In the genomic region with DNA sequence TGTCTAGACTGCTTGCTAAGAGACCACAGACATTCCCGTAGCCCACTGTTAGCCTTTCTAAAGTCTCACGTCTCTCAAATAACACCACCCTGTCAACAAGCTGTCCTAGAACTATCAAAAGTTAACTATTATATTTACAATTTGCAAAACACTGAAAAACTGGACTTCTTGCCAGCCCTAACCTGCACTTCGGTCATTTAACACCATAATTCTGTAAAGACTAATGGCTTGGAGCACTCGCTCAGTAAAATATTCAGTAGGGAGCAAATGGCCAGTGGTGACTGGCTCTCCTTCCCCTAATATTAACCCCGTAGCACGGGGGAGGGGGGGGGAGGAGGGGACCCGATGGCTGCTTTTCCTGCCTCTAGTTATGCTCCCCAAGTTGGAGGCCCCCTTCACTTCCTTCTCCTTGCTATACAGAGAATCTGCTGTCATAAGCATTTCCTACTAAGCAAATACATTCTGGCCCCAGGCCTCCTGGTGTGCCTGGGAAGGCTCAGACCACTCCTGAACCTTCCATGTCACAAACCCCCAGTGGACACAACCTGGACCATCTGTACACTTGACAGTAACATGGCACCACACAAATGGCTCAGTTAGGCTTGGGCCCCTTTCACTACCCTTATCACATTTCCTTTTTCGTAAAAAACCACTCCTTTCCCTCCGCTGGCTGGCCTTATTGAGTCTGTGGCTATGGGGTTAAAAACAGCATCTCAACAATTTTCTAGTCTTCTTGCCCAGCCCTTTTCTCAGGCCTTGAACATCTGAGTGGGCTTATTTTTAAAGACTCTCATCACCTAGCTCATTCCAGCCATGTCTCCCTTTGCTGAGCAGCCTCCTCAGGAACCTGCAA, we compare ENCODE assay signal across 8 mouse cellular contexts. TPM values are rescaled to one million over a fixed set of nuclear protein-coding genes. Genes with fewer than 3 reads are reported as not detected.
A peak's percentile ranks its signal among the peaks of the same experiment; 100 is the strongest.
DNase-seq lines count a peak whose midpoint lies in the region; ATAC-seq and TF ChIP-seq lines count a peak whose summit lies in the region.

No protein-coding gene starts in this region.

- H3K9me3 ChIP-seq in heart, embryonic 10.5 days: no peaks in the 10 kb centered on the region
- H3K9me3 ChIP-seq in midbrain, embryonic 10.5 days (replicated peaks): no peaks in the 10 kb centered on the region
- no peaks in the 10 kb centered on the region for H3K9me3 ChIP-seq in midbrain, postnatal 0 days (ENCODE audit: low read length)
- H3K9me3 ChIP-seq in liver, embryonic 11.5 days (ENCODE audit: control insufficient read depth, low read length): no peaks in the 10 kb centered on the region
- H3K9me3 ChIP-seq in stomach, embryonic 15.5 days: no peaks in the 10 kb centered on the region

- peaks cover 33% of the 10 kb centered on the region; the same call in 1 of the 2 replicates for H3K36me3 ChIP-seq in heart, embryonic 10.5 days
- peaks cover 91% of the 10 kb centered on the region for H3K36me3 ChIP-seq in midbrain, embryonic 10.5 days
- H3K36me3 ChIP-seq in midbrain, postnatal 0 days (ENCODE audit: insufficient read depth, low read length): no peaks in the 10 kb centered on the region
- H3K36me3 ChIP-seq in liver, embryonic 11.5 days (ENCODE audit: control insufficient read depth, insufficient read depth, low read length): peaks cover 3% of the 10 kb centered on the region
- H3K36me3 ChIP-seq in stomach, embryonic 15.5 days: no peaks in the 10 kb centered on the region; the same call in 1 of the 2 replicates

- H3K4me1 ChIP-seq in heart, embryonic 10.5 days: peaks cover 95% of the 10 kb centered on the region
- H3K4me1 ChIP-seq in midbrain, embryonic 10.5 days: peaks cover 87% of the 10 kb centered on the region
- peaks cover 36% of the 10 kb centered on the region for H3K4me1 ChIP-seq in midbrain, postnatal 0 days (ENCODE audit: insufficient read depth, low read length)
- H3K4me1 ChIP-seq in liver, embryonic 11.5 days (replicated peaks; ENCODE audit: control insufficient read depth, insufficient read depth, low read length): peaks cover 89% of the 10 kb centered on the region
- H3K4me1 ChIP-seq in stomach, embryonic 15.5 days: peaks cover 64% of the 10 kb centered on the region

- H3K4me3 ChIP-seq in heart, embryonic 10.5 days: peak overlapping the region; percentile 31; the same call in 1 of the 2 replicates
- H3K4me3 ChIP-seq in midbrain, embryonic 10.5 days: 0 out of 2 replicates have a peak overlapping the region, but pooled peaks have one; percentile 11
- H3K4me3 ChIP-seq in midbrain, postnatal 0 days (ENCODE audit: low read depth, low read length): no peak overlapping the region
- H3K4me3 ChIP-seq in liver, embryonic 11.5 days (ENCODE audit: low read depth, low read length): peak overlapping the region; percentile 16
- H3K4me3 ChIP-seq in stomach, embryonic 15.5 days (replicated peaks): no peak overlapping the region

- peak overlapping the region; percentile 74 for H3K27ac ChIP-seq in heart, embryonic 10.5 days
- no peak overlapping the region for H3K27ac ChIP-seq in midbrain, embryonic 10.5 days (replicated peaks)
- H3K27ac ChIP-seq in midbrain, postnatal 0 days (ENCODE audit: low read depth, low read length): no peak overlapping the region
- H3K27ac ChIP-seq in liver, embryonic 11.5 days (ENCODE audit: low read depth, low read length): peak overlapping the region; percentile 81
- peak overlapping the region; percentile 51; the same call in 1 of the 2 replicates for H3K27ac ChIP-seq in stomach, embryonic 15.5 days

- no peak for DNase-seq in heart, embryonic 10.5 days (ENCODE audit: low spot score)
- no peak for DNase-seq in heart, adult 18-20 months
- DNase-seq in midbrain, embryonic 10.5 days (ENCODE audit: low spot score): no peak
- no peak for DNase-seq in midbrain, postnatal 0 days (ENCODE audit: low spot score)
- DNase-seq in liver, embryonic 11.5 days (ENCODE audit: low spot score): no peak
- no peak for DNase-seq in right cerebral cortex, adult 18-20 months
- no peak for DNase-seq in embryo, embryonic 11 days

- H3K27me3 ChIP-seq in heart, embryonic 10.5 days (ENCODE audit: insufficient read depth, poor library complexity, severe bottlenecking): no peaks in the 10 kb centered on the region
- H3K27me3 ChIP-seq in midbrain, embryonic 10.5 days (ENCODE audit: low read depth, poor library complexity, severe bottlenecking): no peaks in the 10 kb centered on the region
- H3K27me3 ChIP-seq in midbrain, postnatal 0 days (ENCODE audit: insufficient read depth, low read length): no peaks in the 10 kb centered on the region
- no peaks in the 10 kb centered on the region for H3K27me3 ChIP-seq in liver, embryonic 11.5 days (replicated peaks; ENCODE audit: control insufficient read depth, insufficient read depth, low read length)
- H3K27me3 ChIP-seq in stomach, embryonic 15.5 days (replicated peaks): no peaks in the 10 kb centered on the region

- WGBS in heart, embryonic 10.5 days: 52% methylated on average over 9 of the region's 9 CpGs
- WGBS in midbrain, embryonic 10.5 days: 79% methylated on average over 9 of the region's 9 CpGs
- 80% methylated on average over 8 of the region's 9 CpGs for WGBS in midbrain, postnatal 0 days
- 44% methylated on average over 9 of the region's 9 CpGs for WGBS in liver, embryonic 11.5 days
- WGBS in stomach, embryonic 15.5 days: 42% methylated on average over 9 of the region's 9 CpGs

- no peak for ATAC-seq in midbrain, postnatal 0 days (ENCODE audit: low FRiP score)
- ATAC-seq in liver, embryonic 11.5 days (replicated peaks; ENCODE audit: low FRiP score): peak; percentile 35
- ATAC-seq in stomach, embryonic 15.5 days (ENCODE audit: insufficient read depth, low FRiP score, low read depth): no peak

- H3K4me2 ChIP-seq in midbrain, postnatal 0 days (ENCODE audit: low read depth, low read length, poor library complexity, severe bottlenecking): no peak overlapping the region
- H3K4me2 ChIP-seq in liver, embryonic 11.5 days: peak overlapping the region; percentile 52
- 0 out of 2 replicates have a peak overlapping the region, but pooled peaks have one; percentile 21 for H3K4me2 ChIP-seq in stomach, embryonic 15.5 days

- H3K9ac ChIP-seq in midbrain, postnatal 0 days (replicated peaks; ENCODE audit: low read length, poor library complexity, severe bottlenecking): no peak overlapping the region; the same call in 1 of the 2 replicates
- peak overlapping the region; percentile 38 for H3K9ac ChIP-seq in liver, embryonic 11.5 days (ENCODE audit: low read depth, low read length)
- H3K9ac ChIP-seq in stomach, embryonic 15.5 days: no peak overlapping the region

- TF ChIP-seq CTCF in midbrain, postnatal 0 days (IDR thresholded peaks at IDR 0.05): no peak

RNA-seq across cellular contexts. Expression of a gene that starts 8.2 kb away (rescaled TPM):
- 29.8 and 31.3 TPM in 2 replicates for polyA plus RNA-seq in heart, embryonic 10.5 days (2016; fragmentation: Nextera tagmentation; extraction: Ambion mirVana)
- total RNA-seq in heart, adult 18-20 months (2021): 10 to 100 TPM; 11.5 to 12.7 TPM
- 45.1 and 51.0 TPM in 2 replicates for polyA plus RNA-seq in midbrain, embryonic 10.5 days (2016; fragmentation: Nextera tagmentation; extraction: Ambion mirVana)
- total RNA-seq in midbrain, postnatal 0 days (2014; rRNA removed): 32.0 and 38.3 TPM in 2 replicates
- 45.3 and 48.5 TPM in 2 replicates for polyA plus RNA-seq in midbrain, postnatal 0 days (2015; fragmentation: Nextera tagmentation; extraction: Ambion mirVana)
- 22.0 and 22.8 TPM in 2 replicates for polyA plus RNA-seq in liver, embryonic 11.5 days (2014; fragmentation: Nextera tagmentation; extraction: Ambion mirVana)
- polyA plus RNA-seq in stomach, embryonic 15.5 days (2015; fragmentation: Nextera tagmentation; extraction: Ambion mirVana): 39.6 and 40.0 TPM in 2 replicates

RNA-seq across cellular contexts. Expression of a gene that starts 56.1 kb away (rescaled TPM):
- polyA plus RNA-seq in heart, embryonic 10.5 days (2016; fragmentation: Nextera tagmentation; extraction: Ambion mirVana): 56.5 and 59.1 TPM in 2 replicates
- 10 to 100 TPM; 34.7 to 35.0 TPM for total RNA-seq in heart, adult 18-20 months (2021)
- polyA plus RNA-seq in midbrain, embryonic 10.5 days (2016; fragmentation: Nextera tagmentation; extraction: Ambion mirVana): 60.3 and 61.7 TPM in 2 replicates
- total RNA-seq in midbrain, postnatal 0 days (2014; rRNA removed): 31.4 and 55.2 TPM in 2 replicates
- 48.5 and 52.3 TPM in 2 replicates for polyA plus RNA-seq in midbrain, postnatal 0 days (2015; fragmentation: Nextera tagmentation; extraction: Ambion mirVana)
- polyA plus RNA-seq in liver, embryonic 11.5 days (2014; fragmentation: Nextera tagmentation; extraction: Ambion mirVana): 43.4 and 44.7 TPM in 2 replicates
- 74.3 and 76.2 TPM in 2 replicates for polyA plus RNA-seq in stomach, embryonic 15.5 days (2015; fragmentation: Nextera tagmentation; extraction: Ambion mirVana)

Comparison
In these comparisons a context has a peak if more than half of its experiments do, and no peak if none do; other contexts are left out.
1. H3K4me3 ChIP-seq: peak in heart, embryonic 10.5 days (single experiment), midbrain, embryonic 10.5 days (single experiment) and liver, embryonic 11.5 days (single experiment); none in midbrain, postnatal 0 days (single experiment) and stomach, embryonic 15.5 days (single experiment).
2. H3K27ac ChIP-seq: peak in heart, embryonic 10.5 days (single experiment), liver, embryonic 11.5 days (single experiment) and stomach, embryonic 15.5 days (single experiment); none in midbrain, embryonic 10.5 days (single experiment) and midbrain, postnatal 0 days (single experiment).